19 mouse cellular contexts compared by ENCODE assay signal in the genomic region with DNA sequence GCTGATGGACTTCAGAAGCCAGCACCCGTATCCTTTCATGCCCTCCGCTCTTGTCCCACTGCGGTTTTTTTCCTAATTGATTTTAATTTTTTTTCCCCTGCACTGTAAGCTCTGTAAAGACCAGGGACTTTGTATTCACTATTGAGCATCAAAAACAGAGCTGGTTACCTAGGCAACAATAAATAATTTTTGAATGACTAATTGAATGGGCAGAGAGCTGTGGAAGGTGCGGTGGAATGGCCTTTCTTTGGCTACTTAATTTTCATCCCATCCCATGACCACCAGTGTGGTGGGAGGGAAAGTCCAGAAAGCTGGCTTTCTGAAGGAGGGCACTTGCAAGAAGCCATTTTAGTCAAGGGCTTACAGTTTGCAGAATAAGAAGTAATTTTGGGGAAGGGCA.
"Had no signal": no experiment of that assay in that cellular context is flagged by ENCODE, and none has a peak within 500 bp of the region (broad histone marks: within the 10 kb centered on the region; RNA-seq: fewer than 3 reads in every experiment).

No protein-coding gene starts in this region.

- H3K9me3 ChIP-seq: kidney, embryonic 15.5 days; limb, embryonic 12.5 days; limb, embryonic 15.5 days; lung, embryonic 15.5 days had no signal

- H3K27ac ChIP-seq: kidney, embryonic 15.5 days; left cerebral cortex, adult 2 months; limb, embryonic 12.5 days; limb, embryonic 15.5 days; liver, embryonic 14.5 days; lung, embryonic 15.5 days had no signal

- H3K27me3 ChIP-seq: kidney, embryonic 15.5 days; limb, embryonic 12.5 days; limb, embryonic 15.5 days; lung, embryonic 15.5 days had no signal

- H3K4me2 ChIP-seq: kidney, embryonic 15.5 days; limb, embryonic 12.5 days; limb, embryonic 15.5 days; lung, embryonic 15.5 days; midbrain, embryonic 11.5 days had no signal

- H3K4me3 ChIP-seq: kidney, embryonic 15.5 days; left cerebral cortex, adult 2 months; limb, embryonic 12.5 days; limb, embryonic 15.5 days; lung, embryonic 15.5 days had no signal

- DNase-seq: kidney, adult 8-10 months; kidney, postnatal 10 days; kidney, postnatal 4 days; layer of hippocampus, adult 9-11 months; layer of hippocampus, postnatal 36 days; left cerebral cortex, postnatal 4 days; lung, adult 18-20 months; lung, postnatal 10 days; lung, postnatal 36 days; midbrain, embryonic 14.5 days; thymus, adult 18-20 months; thymus, postnatal 36 days had no signal

- H3K9ac ChIP-seq: kidney, embryonic 15.5 days; limb, embryonic 12.5 days; limb, embryonic 15.5 days; liver, embryonic 14.5 days; lung, embryonic 15.5 days had no signal
